Mouse (Mus musculus) layer of hippocampus, postnatal 36 days (tissue): ENCODE measurements around the gene Sec24d. TPM values are rescaled to one million over a fixed set of nuclear protein-coding genes. Genes with fewer than 3 reads are reported as not detected.
"Not testable (repeated sequence)": the region's sequence is repeated elsewhere in the genome, so short reads cannot be mapped to it uniquely, and the experiment has no call there.

Experiments
- DNase-seq, 2 experiments: peaks; one replicate each; pipeline ENCODE4 v3.0.0; 2022
- total RNA-seq, 2 experiments: library from RNA; stranded (reverse); gene quantifications; 2 replicates each; pipeline ENCODE4 v1.2.3; 2021

Sec24d gene
- total RNA-seq, 2 experiments from 2014 or later: 20.2 to 28.3 TPM

DNA sequence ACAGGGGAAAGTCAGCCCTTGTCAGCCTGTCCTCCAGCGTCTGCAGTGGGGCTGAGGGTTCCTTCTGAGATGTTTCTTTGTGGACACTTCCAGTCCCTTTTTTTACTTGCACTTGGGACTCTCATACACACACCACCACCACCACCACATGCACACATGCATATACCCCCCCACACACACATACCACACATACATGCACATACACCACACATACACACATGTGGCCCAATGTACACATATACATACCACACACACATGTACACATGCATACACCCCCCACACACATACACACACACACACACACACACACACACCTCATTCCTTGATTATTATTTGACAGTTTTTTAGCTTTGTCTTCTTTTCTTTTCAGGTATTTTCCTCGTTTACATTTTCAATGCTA lies 73.8 kb downstream of the Sec24d start:
- DNase-seq: no peak

DNA sequence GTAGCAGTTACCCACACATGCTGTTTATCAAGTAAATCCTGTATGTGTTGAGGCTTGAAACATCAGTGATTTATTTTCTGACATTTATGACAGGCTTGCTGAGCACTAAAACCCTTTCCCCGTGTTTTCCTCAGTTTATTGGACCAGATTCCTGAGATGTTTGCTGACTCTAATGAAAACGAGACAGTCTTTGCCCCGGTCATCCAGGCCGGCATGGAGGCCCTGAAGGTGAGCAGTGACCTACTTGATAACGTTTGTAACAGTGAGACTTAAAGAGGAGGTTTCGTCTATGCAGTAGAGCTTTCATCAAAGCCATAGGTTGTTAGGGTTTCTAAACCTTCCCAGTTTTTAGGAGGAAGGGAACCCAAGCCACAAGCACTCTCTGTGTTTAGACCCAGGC lies 76.4 kb downstream of the Sec24d start:
- DNase-seq: no peak

- no peak for DNase-seq
Measured at GRCm38 (mm10) chr3:123348080-123348802, 81.0 kb downstream of the Sec24d start.

- DNase-seq: no peak
Measured at GRCm38 (mm10) chr3:123350602-123351001, 83.3 kb downstream of the Sec24d start.

DNA sequence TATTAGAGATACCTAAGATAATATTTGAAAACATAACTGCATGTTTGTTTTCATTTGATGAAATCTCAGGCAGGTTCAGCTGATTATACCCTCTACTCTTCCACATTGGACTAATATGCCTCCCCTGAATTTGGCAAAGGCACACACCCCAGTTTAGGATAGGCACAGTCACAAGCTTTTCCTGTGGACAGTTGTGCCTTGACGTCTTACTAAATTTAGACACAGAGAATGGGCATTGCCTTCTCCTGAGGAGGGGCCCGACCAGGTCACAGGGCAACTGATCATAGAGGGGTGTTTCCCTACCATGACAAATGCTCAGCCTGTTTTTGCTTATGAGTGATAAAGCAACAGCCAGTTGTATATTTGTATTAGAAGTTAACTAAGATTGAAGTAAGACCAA lies 84.3 kb downstream of the Sec24d start:
- no peak for DNase-seq

DNA sequence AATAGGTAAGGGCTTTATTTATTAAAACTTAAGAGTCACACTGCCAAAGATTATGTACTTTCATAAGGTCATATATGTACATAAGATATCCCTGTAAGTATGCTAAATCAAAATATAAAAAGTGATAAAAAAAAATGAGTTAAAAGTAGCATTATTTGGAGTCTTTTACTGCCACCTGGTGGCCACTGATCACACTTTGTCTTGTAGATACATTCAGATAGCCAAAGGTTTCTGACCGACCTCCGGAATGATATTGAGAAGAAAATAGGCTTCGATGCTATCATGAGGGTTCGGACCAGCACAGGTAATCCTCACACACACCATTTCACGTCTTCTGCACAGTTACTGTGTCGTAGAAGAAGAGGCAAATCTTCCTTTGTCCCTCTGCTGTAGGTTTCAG lies 85.9 kb downstream of the Sec24d start:
- no peak for DNase-seq

DNA sequence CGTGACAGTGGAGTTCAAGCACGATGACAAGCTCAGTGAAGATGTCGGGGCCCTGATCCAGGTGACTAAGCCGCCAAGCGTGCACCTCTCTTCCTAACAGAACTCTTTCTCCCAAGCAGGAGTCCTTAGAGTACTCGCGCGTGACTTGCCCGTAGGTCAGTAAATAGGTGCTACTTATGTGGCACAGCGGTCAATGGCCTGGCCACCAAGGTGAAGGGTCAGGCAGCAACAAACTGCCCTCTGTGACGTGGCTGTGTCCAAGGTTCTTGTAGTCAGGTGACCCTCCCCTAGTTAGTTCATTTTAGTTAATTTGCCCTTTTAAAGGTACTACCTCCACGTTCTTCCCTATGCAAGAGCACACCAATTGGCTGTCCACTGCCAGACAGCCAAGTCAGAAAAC lies 86.4 kb downstream of the Sec24d start:
- no peak for DNase-seq

DNA sequence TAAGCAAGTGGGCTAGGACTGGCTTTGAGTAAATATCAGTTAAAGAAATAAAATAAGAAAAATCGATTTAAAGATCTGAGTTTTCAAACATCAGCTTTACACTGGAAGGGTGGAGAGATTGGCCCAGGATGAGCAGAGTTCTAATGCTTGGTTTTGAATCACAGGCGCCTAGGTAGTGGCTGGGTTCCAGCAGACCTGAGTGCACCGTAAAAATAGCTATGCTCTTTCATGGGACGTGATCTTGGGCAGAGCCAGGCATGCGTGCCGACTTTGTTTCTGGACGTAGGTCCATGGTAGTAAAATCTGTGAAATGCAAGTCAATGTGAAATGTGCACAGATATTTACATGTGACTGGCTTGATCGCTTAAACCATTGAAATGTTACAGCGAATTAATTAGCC lies 87.1 kb downstream of the Sec24d start:
- no peak for DNase-seq

- DNase-seq: no peak
Measured at GRCm38 (mm10) chr3:123356377-123356991, 89.2 kb downstream of the Sec24d start.

- not testable (repeated sequence) for DNase-seq
Measured at GRCm38 (mm10) chr3:123366820-123367219, 99.6 kb downstream of the Sec24d start.

- no peak for DNase-seq
Measured at GRCm38 (mm10) chr3:123369161-123369560, 101.9 kb downstream of the Sec24d start.

DNA sequence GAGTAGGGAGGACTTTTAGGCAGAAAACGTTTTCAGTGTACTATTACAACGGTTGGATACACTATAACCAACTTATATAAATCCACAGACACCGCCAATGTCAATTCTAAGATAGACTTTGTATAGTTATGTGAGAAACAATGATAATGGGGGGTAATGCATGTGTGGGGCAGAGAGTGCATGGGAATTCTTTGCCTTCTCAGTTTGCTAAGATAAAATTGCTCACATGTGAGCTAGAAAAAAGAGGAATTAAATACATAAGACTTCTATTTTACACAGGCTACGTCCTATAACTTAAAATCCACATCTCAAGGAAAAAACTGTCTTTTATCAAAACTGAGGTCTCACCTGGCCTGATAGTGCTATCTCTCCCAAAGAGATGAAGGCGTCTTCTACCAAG lies 103.7 kb downstream of the Sec24d start:
- DNase-seq: no peak

- peak; percentile 52 to 63 for DNase-seq
Measured at GRCm38 (mm10) chr3:123371766-123372535, 104.7 kb downstream of the Sec24d start.

DNA sequence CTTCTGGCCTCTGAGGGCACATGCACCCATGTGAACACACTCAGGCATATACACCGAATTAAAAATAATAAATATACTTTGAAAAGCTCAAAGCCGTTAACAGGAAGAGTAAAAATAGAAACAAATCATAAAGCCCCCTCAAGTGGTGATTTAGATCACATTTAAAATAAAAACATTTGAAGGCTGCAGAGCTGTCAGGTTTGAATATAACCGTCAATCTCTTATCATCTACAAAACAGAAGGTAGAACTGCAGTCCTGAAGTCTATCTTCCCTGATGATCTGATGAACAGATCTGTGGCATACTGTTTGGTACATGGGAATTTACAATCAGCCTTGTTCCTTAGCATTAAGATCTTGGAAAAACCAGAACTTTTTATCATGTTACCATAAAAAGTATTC lies 109.3 kb downstream of the Sec24d start:
- no peak for DNase-seq

GRCm38 (mm10) chr3:123384435-123384834 lies 117.2 kb downstream of the Sec24d start:
- no peak for DNase-seq

GRCm38 (mm10) chr3:123385118-123385485 lies 117.8 kb downstream of the Sec24d start:
- DNase-seq: no peak

GRCm38 (mm10) chr3:123385486-123386156 lies 118.4 kb downstream of the Sec24d start, which contains the start of gene Mettl14:
TSS of gene Mettl14 (minus strand) at chr3:123386108.
- peak; percentile 95 to 96 for DNase-seq

DNA sequence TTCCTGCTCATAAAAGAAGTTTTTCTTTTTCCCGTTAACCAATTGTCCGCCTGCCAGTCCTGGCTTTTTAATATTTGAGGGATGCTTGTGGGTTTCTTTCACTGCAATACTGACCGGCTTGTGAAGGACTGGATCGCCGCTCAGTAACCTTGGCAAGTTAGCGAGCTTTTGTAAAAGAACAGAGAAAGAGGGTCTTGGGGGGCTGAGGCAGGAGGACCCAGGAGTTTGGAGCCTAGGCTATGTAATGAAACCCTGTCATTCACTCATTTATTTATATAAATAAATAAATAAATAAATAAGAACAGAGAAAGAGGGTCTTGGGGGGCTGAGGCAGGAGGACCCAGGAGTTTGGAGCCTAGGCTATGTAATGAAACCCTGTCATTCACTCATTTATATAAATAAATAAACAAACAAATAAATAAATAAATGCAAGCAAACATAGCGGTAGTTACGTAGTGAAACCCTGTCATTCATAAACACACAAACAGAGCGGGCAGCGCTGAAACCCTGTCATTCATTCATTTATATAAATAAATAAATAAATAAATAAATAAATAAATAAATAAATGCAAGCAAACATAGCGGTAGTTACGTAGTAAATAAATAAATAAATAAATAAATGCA lies 119.0 kb downstream of the Sec24d start:
- not testable (repeated sequence) for DNase-seq

- no peak for DNase-seq
Measured at GRCm38 (mm10) chr3:123391180-123391579, 123.9 kb downstream of the Sec24d start.

GRCm38 (mm10) chr3:123395611-123396010 lies 128.4 kb downstream of the Sec24d start:
- DNase-seq: no peak

DNA sequence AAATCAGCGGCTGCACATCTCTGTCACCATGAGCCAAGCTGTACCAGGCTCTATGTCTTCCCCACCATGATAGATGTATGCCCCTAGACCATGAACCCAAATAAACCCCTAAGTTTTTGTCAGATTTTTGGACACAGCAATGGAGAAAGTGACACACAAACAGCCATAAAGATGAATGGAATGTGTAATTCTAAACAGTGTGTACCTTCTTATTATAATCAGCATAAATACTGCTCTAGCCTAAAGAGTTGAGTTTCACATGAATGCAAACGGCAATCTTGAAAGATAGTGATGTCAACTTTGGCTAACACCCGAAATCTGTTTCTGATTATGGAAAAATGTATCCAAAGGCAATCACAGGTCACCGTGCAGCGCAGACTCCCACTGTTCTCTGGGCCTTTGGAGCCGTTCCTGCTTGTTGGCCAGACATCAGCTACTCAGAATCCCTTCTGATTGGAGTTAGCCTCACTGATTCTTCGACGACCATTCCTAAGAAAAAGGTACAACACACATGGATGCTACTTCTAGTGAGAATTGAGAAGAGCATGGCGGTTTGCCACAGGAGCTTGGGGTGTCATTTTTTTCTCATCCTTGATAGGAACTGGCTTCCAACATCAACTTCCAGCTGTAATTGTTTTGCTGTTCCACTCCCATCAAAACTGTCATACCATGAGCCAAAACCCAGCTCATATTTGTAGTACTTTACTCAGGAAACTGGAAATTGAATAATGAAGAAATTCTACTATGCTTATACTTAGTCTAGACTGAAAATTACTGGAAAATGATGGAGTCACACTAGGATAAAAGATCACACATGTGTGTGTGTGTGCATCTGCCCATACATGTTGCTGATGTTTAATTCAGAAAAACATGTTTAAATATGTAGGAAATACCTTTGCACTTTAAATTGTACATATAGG lies 130.6 kb downstream of the Sec24d start:
- DNase-seq: no peak
